Comparison of ENCODE assay signal across 8 mouse cellular contexts in the genomic region with DNA sequence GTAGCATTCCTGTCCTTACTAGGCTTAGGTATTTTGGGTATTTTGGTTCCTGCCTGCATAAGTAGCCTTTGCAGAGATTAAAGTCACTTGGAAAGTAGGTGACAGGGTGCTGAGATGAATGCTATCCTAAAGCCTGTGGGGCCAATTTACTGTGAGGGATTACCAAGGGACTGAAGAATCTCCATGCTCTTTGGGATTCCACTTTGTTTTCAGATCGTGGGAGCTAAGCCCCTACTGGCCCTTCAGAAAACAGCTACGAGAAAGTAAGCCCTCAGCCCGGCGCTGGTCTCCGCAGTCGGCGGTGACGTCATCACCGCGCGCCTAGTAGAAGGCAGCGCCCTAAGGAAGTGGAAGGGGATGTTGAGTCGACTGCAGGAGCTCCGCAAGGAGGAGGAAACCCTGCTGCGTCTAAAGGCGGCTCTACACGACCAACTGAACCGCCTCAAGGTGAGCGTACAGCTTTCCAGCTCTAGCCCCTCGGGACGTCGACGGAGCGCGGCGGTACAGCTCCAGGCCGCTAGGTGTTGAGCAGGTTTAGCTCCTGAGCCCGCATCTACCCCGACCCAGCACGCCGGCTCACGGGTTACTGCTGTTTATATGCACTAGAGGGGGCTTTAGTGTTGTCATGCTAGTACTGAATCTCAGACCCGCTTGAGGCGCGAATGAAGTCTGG. TPM values are rescaled to one million over a fixed set of nuclear protein-coding genes. Genes with fewer than 3 reads are reported as not detected.
DNase-seq lines count a peak whose midpoint lies in the region; ATAC-seq and TF ChIP-seq lines count a peak whose summit lies in the region.

A gene (plus strand): TSS at position 301 of the 673 bp plus-strand sequence.

- peak within 1 kb of the TSS; percentile 60 for H3K4me2 ChIP-seq in kidney, embryonic 15.5 days

- DNase-seq in A20 (ENCODE audit: low read depth, low spot score), result peak; percentile 90
- peak; percentile 96 for DNase-seq in heart, embryonic 10.5 days (ENCODE audit: low spot score)
- peak; percentile 88 for DNase-seq in liver
- peak; percentile 87 to 95 for DNase-seq in spleen, postnatal 4 days (ENCODE audit: low spot score in 2 of 2)

- H3K9me3 ChIP-seq in heart, embryonic 10.5 days, result no peaks in the 10 kb centered on the region
- no peaks in the 10 kb centered on the region for H3K9me3 ChIP-seq in kidney, embryonic 15.5 days (replicated peaks)

- WGBS in heart, embryonic 10.5 days, result under 1% methylated on average over 35 of the region's 35 CpGs
- WGBS in kidney, embryonic 15.5 days, result under 1% methylated on average over 35 of the region's 35 CpGs

- peak within 1 kb of the TSS; percentile 80 for H3K27ac ChIP-seq in bone marrow macrophage, adult 2 months (ENCODE audit: insufficient read depth, low read depth, low read length)
- peak within 1 kb of the TSS; percentile 51 for H3K27ac ChIP-seq in embryonic fibroblast, embryonic 13.5 days (ENCODE audit: insufficient read depth, low read length)
- peak within 1 kb of the TSS; percentile 84 for H3K27ac ChIP-seq in heart, embryonic 10.5 days
- peak within 1 kb of the TSS; percentile 90 for H3K27ac ChIP-seq in kidney, embryonic 15.5 days

- H3K36me3 ChIP-seq in heart, embryonic 10.5 days, result peaks cover 72% of the 10 kb centered on the region
- H3K36me3 ChIP-seq in kidney, embryonic 15.5 days, result peaks cover 85% of the 10 kb centered on the region

- H3K27me3 ChIP-seq in heart, embryonic 10.5 days (ENCODE audit: insufficient read depth, poor library complexity, severe bottlenecking), result no peaks in the 10 kb centered on the region
- H3K27me3 ChIP-seq in kidney, embryonic 15.5 days, result no peaks in the 10 kb centered on the region

- peak; percentile 57; the same call in 1 of the 2 replicates for TF ChIP-seq POLR2A in bone marrow macrophage, adult 2 months (IDR thresholded peaks at IDR 0.05; ENCODE audit: borderline replicate concordance, low read depth, low read length)
- peak; percentile 70 for TF ChIP-seq POLR2A in embryonic fibroblast, embryonic 13.5 days (IDR thresholded peaks at IDR 0.05; ENCODE audit: low read depth, low read length)

- peak; percentile 94 for ATAC-seq in kidney, embryonic 15.5 days (replicated peaks; ENCODE audit: low FRiP score)
- peak; percentile 95 for ATAC-seq in monocyte, adult 5-6 weeks (replicated peaks; ENCODE audit: insufficient number of reproducible peaks, low FRiP score, low TSS enrichment, poor library complexity, severe bottlenecking)

- peak within 1 kb of the TSS; percentile 52 for H3K9ac ChIP-seq in kidney, embryonic 15.5 days

- TF ChIP-seq CTCF in bone marrow macrophage, adult 2 months (IDR thresholded peaks at IDR 0.05; ENCODE audit: low read depth, low read length), result no peak; the same call in 1 of the 2 replicates
- 0 out of 2 replicates have a peak, but pooled peaks have one; percentile 4 for TF ChIP-seq CTCF in embryonic fibroblast, embryonic 13.5 days (IDR thresholded peaks at IDR 0.05; ENCODE audit: borderline replicate concordance, insufficient read depth, low read length)

- H3K4me1 ChIP-seq in bone marrow macrophage, adult 2 months (ENCODE audit: control insufficient read depth, insufficient read depth, low read length), result peaks cover 5% of the 10 kb centered on the region; the same call in 1 of the 2 replicates
- H3K4me1 ChIP-seq in embryonic fibroblast, embryonic 13.5 days (ENCODE audit: control insufficient read depth, insufficient read depth, low read length), result peaks cover 4% of the 10 kb centered on the region
- H3K4me1 ChIP-seq in heart, embryonic 10.5 days, result peaks cover 10% of the 10 kb centered on the region; the same call in 1 of the 2 replicates
- H3K4me1 ChIP-seq in kidney, embryonic 15.5 days, result peaks cover 34% of the 10 kb centered on the region

- peak within 1 kb of the TSS; percentile 88 for H3K4me3 ChIP-seq in bone marrow macrophage, adult 2 months (ENCODE audit: insufficient read depth, low read length)
- H3K4me3 ChIP-seq in embryonic fibroblast, embryonic 13.5 days (ENCODE audit: insufficient read depth, low read length), result peak within 1 kb of the TSS; percentile 54
- H3K4me3 ChIP-seq in heart, embryonic 10.5 days, result peak within 1 kb of the TSS; percentile 74
- H3K4me3 ChIP-seq in kidney, embryonic 15.5 days (replicated peaks), result peak within 1 kb of the TSS; percentile 66

RNA-seq across cellular contexts. Expression of the gene that starts here (rescaled TPM):
- 53.5 and 58.0 TPM in 2 replicates for polyA plus RNA-seq in bone marrow macrophage, adult 2 months (2012; ENCODE audit: insufficient read depth, insufficient read length, missing spikeins)
- polyA plus RNA-seq in embryonic fibroblast, embryonic 13.5 days (2011; ENCODE audit: insufficient read length, low read depth, missing spikeins), result 17.8 and 22.1 TPM in 2 replicates
- polyA plus RNA-seq in heart, embryonic 10.5 days (2016; fragmentation: Nextera tagmentation; extraction: Ambion mirVana), result 25.8 and 29.8 TPM in 2 replicates
- polyA plus RNA-seq in kidney, embryonic 15.5 days (2015; fragmentation: Nextera tagmentation; extraction: Ambion mirVana), result 34.3 and 35.6 TPM in 2 replicates
- total RNA-seq in monocyte, adult 5-6 weeks (2017), result 54.0 to 73.0 TPM (median 66.9 TPM) in 3 replicates

Comparison
In these comparisons a context has a peak if more than half of its experiments do, and no peak if none do; other contexts are left out.
1. Peak in every context shown above with its lines: DNase-seq, ATAC-seq, H3K4me3 ChIP-seq and H3K27ac ChIP-seq.